In genomic region chr19:17055892-17056291, GRCm38 (mm10) we compare ENCODE assay signal across 24 mouse cellular contexts.
DNase-seq lines count a peak whose midpoint lies in the region; ATAC-seq and TF ChIP-seq lines count a peak whose summit lies in the region.
"Had no signal": no experiment of that assay in that cellular context is flagged by ENCODE, and none has a peak within 500 bp of the region (broad histone marks: within the 10 kb centered on the region; RNA-seq: fewer than 3 reads in every experiment).

No protein-coding gene starts in this region.

- WGBS in hindbrain, embryonic 12.5 days, result 26% methylated on average over 3 of the region's 3 CpGs
- WGBS in hindbrain, embryonic 14.5 days, result 20% methylated on average over 3 of the region's 3 CpGs
- WGBS in midbrain, embryonic 15.5 days, result 25% methylated on average over 3 of the region's 3 CpGs
- 42% methylated on average over 3 of the region's 3 CpGs for WGBS in midbrain, embryonic 10.5 days

- no peaks in the 10 kb centered on the region for H3K36me3 ChIP-seq in hindbrain, embryonic 12.5 days
- no peaks in the 10 kb centered on the region for H3K36me3 ChIP-seq in hindbrain, embryonic 14.5 days (replicated peaks; ENCODE audit: control insufficient read depth, insufficient read depth)
- H3K36me3 ChIP-seq in midbrain, embryonic 15.5 days (replicated peaks), result no peaks in the 10 kb centered on the region
- H3K36me3 ChIP-seq in midbrain, embryonic 10.5 days, result no peaks in the 10 kb centered on the region
- no peaks in the 10 kb centered on the region for H3K36me3 ChIP-seq in ES-E14 (ENCODE audit: control insufficient read depth, insufficient read depth, low read length, poor library complexity, severe bottlenecking)
- H3K36me3 ChIP-seq: embryonic facial prominence, embryonic 13.5 days; embryonic facial prominence, embryonic 15.5 days; forebrain, embryonic 10.5 days; forebrain, embryonic 12.5 days had no signal

- DNase-seq in hindbrain, embryonic 14.5 days (ENCODE audit: low spot score), result no peak
- DNase-seq in midbrain, embryonic 10.5 days (ENCODE audit: low spot score), result no peak
- DNase-seq in ES-E14 (ENCODE audit: low read depth, low spot score) (peak; percentile 20), ZHBTc4 (ENCODE audit: low read depth, low spot score) (peak; percentile 27)
- no peak for DNase-seq in spleen, postnatal 10 days (ENCODE audit: low spot score in 2 of 2)
- no peak for DNase-seq in adrenal gland, postnatal 25 days
- DNase-seq: adrenal gland, adult 2 months; adrenal gland, postnatal 10 days; adrenal gland, postnatal 36 days; cerebellum, adult 18-20 months; cerebellum, adult 8-10 months; cerebellum, adult 9-11 months; cerebellum, postnatal 14 days; cerebellum, postnatal 36 days; embryo, embryonic 11 days had no signal

- no peaks in the 10 kb centered on the region for H3K9me3 ChIP-seq in hindbrain, embryonic 12.5 days (replicated peaks)
- H3K9me3 ChIP-seq in hindbrain, embryonic 14.5 days (ENCODE audit: control insufficient read depth, low read length), result no peaks in the 10 kb centered on the region
- no peaks in the 10 kb centered on the region for H3K9me3 ChIP-seq in midbrain, embryonic 15.5 days
- no peaks in the 10 kb centered on the region for H3K9me3 ChIP-seq in midbrain, embryonic 10.5 days (replicated peaks)
- H3K9me3 ChIP-seq in ES-E14 (ENCODE audit: control insufficient read depth, insufficient read depth, low read depth, low read length), result no peaks in the 10 kb centered on the region
- H3K9me3 ChIP-seq: embryonic facial prominence, embryonic 13.5 days; embryonic facial prominence, embryonic 15.5 days; forebrain, embryonic 10.5 days; forebrain, embryonic 12.5 days had no signal

- H3K4me1 ChIP-seq in hindbrain, embryonic 12.5 days, result peaks cover 3% of the 10 kb centered on the region; the same call in 1 of the 2 replicates
- peaks cover 3% of the 10 kb centered on the region; the same call in 1 of the 2 replicates for H3K4me1 ChIP-seq in hindbrain, embryonic 14.5 days (replicated peaks; ENCODE audit: control insufficient read depth, insufficient read depth, low read length)
- H3K4me1 ChIP-seq in midbrain, embryonic 15.5 days, result 0 out of 2 replicates have a peak, but pooled peaks cover 2% of the 10 kb centered on the region
- H3K4me1 ChIP-seq in midbrain, embryonic 10.5 days, result peaks cover 4% of the 10 kb centered on the region; the same call in 1 of the 2 replicates
- H3K4me1 ChIP-seq in ES-E14 (ENCODE audit: control insufficient read depth in 2 of 2, insufficient read depth in 2 of 2, low read length in 2 of 2, poor library complexity in 1 of 2), result no peaks in the 10 kb centered on the region; a peak in 1 of 4 replicates
- H3K4me1 ChIP-seq: embryonic facial prominence, embryonic 13.5 days; embryonic facial prominence, embryonic 15.5 days; forebrain, embryonic 10.5 days; forebrain, embryonic 12.5 days had no signal

- peak; percentile 60; the same call in 1 of the 2 replicates for ATAC-seq in hindbrain, embryonic 12.5 days (ENCODE audit: low FRiP score)
- no peak for ATAC-seq in hindbrain, embryonic 14.5 days (ENCODE audit: low FRiP score)
- ATAC-seq in midbrain, embryonic 15.5 days (replicated peaks), result peak; percentile 50; the same call in 1 of the 2 replicates
- ATAC-seq: forebrain, embryonic 14.5 days; forebrain, embryonic 16.5 days had no signal

- in situ Hi-C loops in ES-E14 (cut with MboI; ENCODE audit: low sequenced_read_pairs in 2 of 2, unreplicated experiment in 2 of 2), result no loop called here

- H3K27me3 ChIP-seq in hindbrain, embryonic 12.5 days, result no peaks in the 10 kb centered on the region
- no peaks in the 10 kb centered on the region for H3K27me3 ChIP-seq in hindbrain, embryonic 14.5 days (ENCODE audit: control insufficient read depth, insufficient read depth, low read length)
- H3K27me3 ChIP-seq in midbrain, embryonic 15.5 days (replicated peaks), result no peaks in the 10 kb centered on the region
- no peaks in the 10 kb centered on the region for H3K27me3 ChIP-seq in midbrain, embryonic 10.5 days (ENCODE audit: low read depth, poor library complexity, severe bottlenecking)
- H3K27me3 ChIP-seq: embryonic facial prominence, embryonic 13.5 days; embryonic facial prominence, embryonic 15.5 days; forebrain, embryonic 12.5 days had no signal

- no peak overlapping the region for H3K4me3 ChIP-seq in hindbrain, embryonic 12.5 days
- no peak overlapping the region for H3K4me3 ChIP-seq in hindbrain, embryonic 14.5 days (replicated peaks; ENCODE audit: low read length)
- H3K4me3 ChIP-seq in midbrain, embryonic 15.5 days, result no peak overlapping the region
- no peak overlapping the region for H3K4me3 ChIP-seq in midbrain, embryonic 10.5 days
- no peak overlapping the region for H3K4me3 ChIP-seq in ES-E14 (ENCODE audit: insufficient read depth in 1 of 2, low read depth in 1 of 2, low read length in 2 of 2, poor library complexity in 1 of 2, severe bottlenecking in 1 of 2)
- H3K4me3 ChIP-seq: embryonic facial prominence, embryonic 13.5 days; embryonic facial prominence, embryonic 15.5 days; erythroblast, embryonic 14.5 days; forebrain, embryonic 10.5 days; forebrain, embryonic 12.5 days had no signal

- H3K4me2 ChIP-seq in hindbrain, embryonic 12.5 days (replicated peaks), result no peak overlapping the region
- no peak overlapping the region for H3K4me2 ChIP-seq in hindbrain, embryonic 14.5 days (replicated peaks)
- H3K4me2 ChIP-seq in midbrain, embryonic 15.5 days, result no peak overlapping the region
- H3K4me2 ChIP-seq: embryonic facial prominence, embryonic 13.5 days; embryonic facial prominence, embryonic 15.5 days; forebrain, embryonic 12.5 days had no signal

- no peak overlapping the region for H3K27ac ChIP-seq in hindbrain, embryonic 12.5 days
- H3K27ac ChIP-seq in hindbrain, embryonic 14.5 days, result no peak overlapping the region
- H3K27ac ChIP-seq in midbrain, embryonic 15.5 days, result no peak overlapping the region
- H3K27ac ChIP-seq in midbrain, embryonic 10.5 days (replicated peaks), result no peak overlapping the region
- H3K27ac ChIP-seq in ES-E14 (ENCODE audit: insufficient read depth, low read depth, low read length, poor library complexity, severe bottlenecking), result no peak overlapping the region
- H3K27ac ChIP-seq: embryonic facial prominence, embryonic 13.5 days; embryonic facial prominence, embryonic 15.5 days; forebrain, embryonic 10.5 days; forebrain, embryonic 12.5 days had no signal

- no peak overlapping the region for H3K9ac ChIP-seq in hindbrain, embryonic 12.5 days
- no peak overlapping the region for H3K9ac ChIP-seq in hindbrain, embryonic 14.5 days
- no peak overlapping the region for H3K9ac ChIP-seq in midbrain, embryonic 15.5 days
- no peak overlapping the region for H3K9ac ChIP-seq in ES-E14 (ENCODE audit: insufficient read depth, low read depth, low read length, poor library complexity, severe bottlenecking)
- H3K9ac ChIP-seq: embryonic facial prominence, embryonic 13.5 days; embryonic facial prominence, embryonic 15.5 days; forebrain, embryonic 12.5 days had no signal

TF ChIP-seq in ES-E14, 5 proteins besides CTCF, POLR2A, EP300 and RAD21:
- TF ChIP-seq CHD2 (IDR thresholded peaks at IDR 0.05; ENCODE audit: low read depth, low read length), result no peak
- TF ChIP-seq ZC3H11A (IDR thresholded peaks at IDR 0.05; ENCODE audit: borderline replicate concordance, low read depth, low read length), result no peak
- no peak for TF ChIP-seq MAFK (IDR thresholded peaks at IDR 0.05; ENCODE audit: insufficient read depth, low read depth, low read length)
- TF ChIP-seq ZNF384 (IDR thresholded peaks at IDR 0.05; ENCODE audit: low read depth, low read length), result no peak
- TF ChIP-seq HCFC1 (IDR thresholded peaks at IDR 0.05; ENCODE audit: borderline replicate concordance, insufficient read depth, low read length), result no peak

Comparison
In these comparisons a context has a peak if more than half of its experiments do, and no peak if none do; other contexts are left out.
1. DNase-seq: peak in ES-E14 (single experiment) and ZHBTc4 (single experiment); none in hindbrain, embryonic 14.5 days (single experiment), midbrain, embryonic 10.5 days (single experiment), spleen, postnatal 10 days (0 of 2) and adrenal gland, postnatal 25 days (single experiment).